Comparison of ENCODE assay signal across 19 mouse cellular contexts in genomic region chr2:69563492-69563891, GRCm38 (mm10). TPM values are rescaled to one million over a fixed set of nuclear protein-coding genes. Genes with fewer than 3 reads are reported as not detected.
A peak's percentile ranks its signal among the peaks of the same experiment; 100 is the strongest.
DNase-seq lines count a peak whose midpoint lies in the region; ATAC-seq lines count a peak whose summit lies in the region.
"Had no signal": no experiment of that assay in that cellular context is flagged by ENCODE, and none has a peak within 500 bp of the region (broad histone marks: within the 10 kb centered on the region; RNA-seq: fewer than 3 reads in every experiment).

No protein-coding gene starts in this region.

- no peak overlapping the region for H3K4me3 ChIP-seq in heart, embryonic 13.5 days
- H3K4me3 ChIP-seq in liver, embryonic 13.5 days (replicated peaks), result no peak overlapping the region
- H3K4me3 ChIP-seq: embryonic facial prominence, embryonic 12.5 days; forebrain, embryonic 15.5 days; intestine, embryonic 15.5 days had no signal

- no peak for DNase-seq in heart, adult 8-10 months (ENCODE audit: low spot score)
- DNase-seq in c-Kit-positive CD71-positive TER-119-negative erythroid progenitor cells, embryonic 14.5 days (ENCODE audit: low read depth), result peak; percentile 11
- peak; percentile 19 for DNase-seq in liver, embryonic 13.5 days
- no peak for DNase-seq in adrenal gland, adult 2 months
- no peak for DNase-seq in right cerebral cortex, adult 2 months (ENCODE audit: low spot score in 2 of 2)
- DNase-seq: adrenal gland, postnatal 14 days; cerebellum, adult 18-20 months; cerebellum, adult 9-11 months; cerebellum, postnatal 36 days; gastrocnemius, postnatal 36 days; heart, postnatal 10 days had no signal

- WGBS in heart, embryonic 13.5 days, result 23% methylated on average over 6 of the region's 6 CpGs
- WGBS in liver, embryonic 13.5 days (ENCODE audit: insufficient replicate concordance), result 29% methylated on average over 6 of the region's 6 CpGs

- no peaks in the 10 kb centered on the region for H3K36me3 ChIP-seq in heart, embryonic 13.5 days
- no peaks in the 10 kb centered on the region for H3K36me3 ChIP-seq in liver, embryonic 13.5 days
- H3K36me3 ChIP-seq: embryonic facial prominence, embryonic 12.5 days; forebrain, embryonic 15.5 days; intestine, embryonic 15.5 days had no signal

- no peak overlapping the region for H3K27ac ChIP-seq in heart, embryonic 13.5 days (replicated peaks)
- no peak overlapping the region for H3K27ac ChIP-seq in liver, embryonic 13.5 days
- H3K27ac ChIP-seq: embryonic facial prominence, embryonic 12.5 days; forebrain, embryonic 15.5 days; hindbrain, embryonic 14.5 days; intestine, embryonic 15.5 days had no signal

- ATAC-seq in heart, embryonic 13.5 days (ENCODE audit: extremely low read depth, insufficient number of reproducible peaks, low FRiP score, low TSS enrichment), result no peak
- ATAC-seq in liver, embryonic 13.5 days (ENCODE audit: low read depth), result peak; percentile 79
- ATAC-seq in megakaryocyte-erythroid progenitor cell, adult 5-6 weeks (replicated peaks; ENCODE audit: low FRiP score, low TSS enrichment, poor library complexity, severe bottlenecking), result peak; percentile 67
- ATAC-seq: forebrain, embryonic 15.5 days; intestine, embryonic 15.5 days had no signal

- H3K27me3 ChIP-seq in heart, embryonic 13.5 days (replicated peaks), result peaks cover 8% of the 10 kb centered on the region
- H3K27me3 ChIP-seq in liver, embryonic 13.5 days, result peaks cover 7% of the 10 kb centered on the region; the same call in 1 of the 2 replicates
- H3K27me3 ChIP-seq: embryonic facial prominence, embryonic 12.5 days; forebrain, embryonic 15.5 days; intestine, embryonic 15.5 days had no signal

- H3K4me1 ChIP-seq in heart, embryonic 13.5 days, result peaks cover 8% of the 10 kb centered on the region
- H3K4me1 ChIP-seq in liver, embryonic 13.5 days (replicated peaks), result peaks cover 11% of the 10 kb centered on the region
- H3K4me1 ChIP-seq: embryonic facial prominence, embryonic 12.5 days; forebrain, embryonic 15.5 days; intestine, embryonic 15.5 days had no signal

- H3K9ac ChIP-seq in heart, embryonic 13.5 days, result no peak overlapping the region
- H3K9ac ChIP-seq in liver, embryonic 13.5 days, result no peak overlapping the region
- H3K9ac ChIP-seq: embryonic facial prominence, embryonic 12.5 days; forebrain, embryonic 15.5 days; hindbrain, embryonic 14.5 days; intestine, embryonic 15.5 days had no signal

- H3K9me3 ChIP-seq in heart, embryonic 13.5 days, result no peaks in the 10 kb centered on the region
- no peaks in the 10 kb centered on the region for H3K9me3 ChIP-seq in liver, embryonic 13.5 days (replicated peaks)
- H3K9me3 ChIP-seq: embryonic facial prominence, embryonic 12.5 days; forebrain, embryonic 15.5 days; intestine, embryonic 15.5 days had no signal

- H3K4me2 ChIP-seq in heart, embryonic 13.5 days, result peak overlapping the region; percentile 14; the same call in 1 of the 2 replicates
- no peak overlapping the region for H3K4me2 ChIP-seq in liver, embryonic 13.5 days
- H3K4me2 ChIP-seq: embryonic facial prominence, embryonic 12.5 days; forebrain, embryonic 15.5 days; hindbrain, embryonic 14.5 days; intestine, embryonic 15.5 days had no signal

RNA-seq across cellular contexts. Expression of gene Lrp2, which starts 22.4 kb away (rescaled TPM):
- 0.45 and 0.57 TPM in 2 replicates for polyA plus RNA-seq in heart, embryonic 13.5 days (2015; fragmentation: Nextera tagmentation; extraction: Ambion mirVana)
- 1 to 10 TPM in 3 of 4 experiments, under 1 TPM in 1; 0.57 to 1.6 (median 1.1) TPM for total RNA-seq in heart, adult 8-10 months (2022)
- 0.06 and 0.09 TPM in 2 replicates for polyA plus RNA-seq in liver, embryonic 13.5 days (2015; fragmentation: Nextera tagmentation; extraction: Ambion mirVana)
- not detected in 2 replicates for total RNA-seq in megakaryocyte-erythroid progenitor cell, adult 5-6 weeks (2014; fragmentation: Nextera tagmentation)
- total RNA-seq in megakaryocyte-erythroid progenitor cell, adult 5-6 weeks (2017), result not detected in 2 replicates
- under 1 TPM; 0.52 to 0.73 TPM for total RNA-seq in adrenal gland, adult 2 months (2021)
- 0.04 TPM in 2 replicates for polyA plus RNA-seq in adrenal gland, adult 2 months (2012; rRNA removed)
- total RNA-seq: gastrocnemius, adult 8-10 months; gastrocnemius, postnatal 36 days; hematopoietic stem cell, adult 5-6 weeks had no signal

Comparison
In these comparisons a context has a peak if more than half of its experiments do, and no peak if none do; other contexts are left out.
1. DNase-seq: peak in c-Kit-positive CD71-positive TER-119-negative erythroid progenitor cells, embryonic 14.5 days (single experiment) and liver, embryonic 13.5 days (single experiment); none in heart, adult 8-10 months (single experiment), adrenal gland, adult 2 months (single experiment) and right cerebral cortex, adult 2 months (0 of 2).